Mouse (Mus musculus) midbrain, embryonic 14.5 days (tissue): ENCODE measurements at regions not wholly inside any gene's neighbourhood (a gene's known extent, or its start where the extent isn't known, plus 50 kb on each side); places are given as distances from the start of the nearest gene placed in this dataset.

Source experiments
- ATAC-seq: fragments of 200-750 bp; cut with Nextera tagmentation; 2 replicates; pipeline ENCODE4 v1.8.0; 2017; ENCODE audit warnings: moderate number of reproducible peaks, moderate library complexity; ENCODE audit not compliant: low FRiP score, low TSS enrichment
- DNase-seq: peaks from one replicate; pipeline ENCODE4 v3.0.0-alpha.2; 2015
- H3K27ac ChIP-seq: fragments of 300-500 bp; sonication (generic); replicated peaks from 2 replicates; pipeline ENCODE4 v1.5.1; 2014; ENCODE audit warnings: mild to moderate bottlenecking, low read depth, low read length, moderate library complexity
- H3K27me3 ChIP-seq: fragments of 300-500 bp; sonication (generic); 2 replicates; pipeline ENCODE4 v1.6.1; 2014; ENCODE audit warnings: low read length, control low read depth, mixed read lengths; ENCODE audit not compliant: control insufficient read depth, insufficient read depth
- H3K36me3 ChIP-seq: fragments of 300-500 bp; sonication (generic); 2 replicates; pipeline ENCODE4 v1.6.1; 2014; ENCODE audit warnings: low read length, control low read depth; ENCODE audit not compliant: control insufficient read depth, insufficient read depth
- H3K4me1 ChIP-seq: fragments of 300-500 bp; sonication (generic); 2 replicates; pipeline ENCODE4 v1.6.1; 2014; ENCODE audit warnings: mild to moderate bottlenecking, antibody characterized with exemption, low read length, control low read depth; ENCODE audit not compliant: control insufficient read depth, insufficient read depth
- H3K4me2 ChIP-seq: fragments of 300-500 bp; sonication (generic); 2 replicates; pipeline ENCODE4 v1.6.1; 2014; ENCODE audit warnings: mild to moderate bottlenecking, low read length, moderate library complexity
- H3K4me3 ChIP-seq: fragments of 300-500 bp; sonication (generic); replicated peaks from 2 replicates; pipeline ENCODE4 v1.5.1; 2014; ENCODE audit warnings: low read depth, low read length
- H3K9ac ChIP-seq: fragments of 300-500 bp; sonication (generic); replicated peaks from 2 replicates; pipeline ENCODE4 v1.6.1; 2014; ENCODE audit warnings: mild to moderate bottlenecking, low read length, moderate library complexity
- H3K9me3 ChIP-seq: fragments of 300-500 bp; sonication (generic); 2 replicates; pipeline ENCODE4 v1.6.1; 2016; ENCODE audit warnings: low read length, control low read depth, mixed read lengths; ENCODE audit not compliant: control insufficient read depth
- WGBS: fragments of 180-500 bp; shearing (Covaris S2); extraction: QIAGEN DNeasy Blood & Tissue Kit; methylation state at CpG from one replicate; pipeline ENCODE4 v1.1.7; 2014; 5-methylcytosine and 5-hydroxymethylcytosine counted together

- Histone ChIP-seq H3K36me3 (no peaks in the 10 kb centered on the region), H3K27ac (no peak overlapping the region), H3K4me1 (no peaks in the 10 kb centered on the region), H3K9ac (no peak overlapping the region), H3K4me3 (no peak overlapping the region), H3K9me3 (no peaks in the 10 kb centered on the region), H3K4me2 (no peak overlapping the region), H3K27me3 (no peaks in the 10 kb centered on the region)
- ATAC-seq = no peak
- 90% methylated on average over 3 of the region's 3 CpGs for WGBS
- DNase-seq = no peak
Observed at GRCm38 (mm10) chr12:92723022-92723421, 874.1 kb upstream of the Sel1l start.

- H3K27me3 ChIP-seq = no peaks in the 10 kb centered on the region
Observed at GRCm38 (mm10) chr12:92713415-92713814, 864.5 kb upstream of the Sel1l start.

GRCm38 (mm10) chr12:92708466-92708865 lies 859.5 kb upstream of the Sel1l start:
- H3K27me3 ChIP-seq = no peaks in the 10 kb centered on the region
- no peaks in the 10 kb centered on the region for H3K4me1 ChIP-seq
- no peak overlapping the region for H3K27ac ChIP-seq
- H3K36me3 ChIP-seq = no peaks in the 10 kb centered on the region
- H3K4me3 ChIP-seq = no peak overlapping the region
- ATAC-seq (no peak), DNase-seq (peak; percentile 4)
- H3K4me2 ChIP-seq = no peak overlapping the region
- no peaks in the 10 kb centered on the region for H3K9me3 ChIP-seq
- 48% methylated on average over 3 of the region's 3 CpGs for WGBS
- H3K9ac ChIP-seq = no peak overlapping the region

More at GRCm38 (mm10) chr12:92713415-92713814, 864.5 kb upstream of the Sel1l start:
- no peak overlapping the region for H3K9ac ChIP-seq
- no peaks in the 10 kb centered on the region for H3K36me3 ChIP-seq
- no peaks in the 10 kb centered on the region for H3K4me1 ChIP-seq
- H3K27ac ChIP-seq = no peak overlapping the region
- no peaks in the 10 kb centered on the region for H3K9me3 ChIP-seq
- ATAC-seq = no peak
- WGBS = 95% methylated on average over 16 of the region's 16 CpGs
- no peak overlapping the region for H3K4me2 ChIP-seq
- no peak overlapping the region for H3K4me3 ChIP-seq
- DNase-seq = no peak

GRCm38 (mm10) chr12:92703731-92704130 lies 854.8 kb upstream of the Sel1l start:
- Histone ChIP-seq H3K9me3 (no peaks in the 10 kb centered on the region), H3K27ac (no peak overlapping the region), H3K4me3 (no peak overlapping the region), H3K9ac (no peak overlapping the region), H3K27me3 (no peaks in the 10 kb centered on the region), H3K36me3 (no peaks in the 10 kb centered on the region), H3K4me1 (no peaks in the 10 kb centered on the region), H3K4me2 (no peak overlapping the region)
- DNase-seq = no peak
- no peak for ATAC-seq

GRCm38 (mm10) chr12:92692956-92693355 lies 844.0 kb upstream of the Sel1l start:
- H3K4me1 ChIP-seq = no peaks in the 10 kb centered on the region
- no peaks in the 10 kb centered on the region for H3K27me3 ChIP-seq
- H3K9me3 ChIP-seq = no peaks in the 10 kb centered on the region
- H3K36me3 ChIP-seq = no peaks in the 10 kb centered on the region
- H3K4me3 ChIP-seq = no peak overlapping the region
- WGBS = 81% methylated on average over 1 of the region's 1 CpGs
- no peak overlapping the region for H3K4me2 ChIP-seq
- DNase-seq (no peak), ATAC-seq (no peak)
- no peak overlapping the region for H3K9ac ChIP-seq
- no peak overlapping the region for H3K27ac ChIP-seq

- Histone ChIP-seq H3K36me3 (no peaks in the 10 kb centered on the region), H3K4me3 (no peak overlapping the region), H3K9ac (no peak overlapping the region), H3K27me3 (no peaks in the 10 kb centered on the region), H3K9me3 (no peaks in the 10 kb centered on the region), H3K4me2 (no peak overlapping the region), H3K4me1 (no peaks in the 10 kb centered on the region), H3K27ac (no peak overlapping the region)
- 98% methylated on average over 1 of the region's 1 CpGs for WGBS
- no peak for DNase-seq
- ATAC-seq = no peak
Observed at GRCm38 (mm10) chr12:92672396-92672795, 823.4 kb upstream of the Sel1l start.

GRCm38 (mm10) chr12:92646634-92647033 lies 797.7 kb upstream of the Sel1l start:
- H3K4me1 ChIP-seq = no peaks in the 10 kb centered on the region
- H3K9ac ChIP-seq = no peak overlapping the region
- H3K9me3 ChIP-seq = no peaks in the 10 kb centered on the region
- no peak overlapping the region for H3K27ac ChIP-seq
- no peaks in the 10 kb centered on the region for H3K27me3 ChIP-seq
- H3K4me3 ChIP-seq = no peak overlapping the region
- H3K36me3 ChIP-seq = no peaks in the 10 kb centered on the region
- H3K4me2 ChIP-seq = no peak overlapping the region
- DNase-seq = no peak
- 79% methylated on average over 2 of the region's 2 CpGs for WGBS
- no peak for ATAC-seq

- no peak for ATAC-seq
Observed at GRCm38 (mm10) chr12:92645006-92645624, 796.2 kb upstream of the Sel1l start.

GRCm38 (mm10) chr12:92619120-92619519 lies 770.2 kb upstream of the Sel1l start:
- no peak overlapping the region for H3K4me2 ChIP-seq
- H3K36me3 ChIP-seq = no peaks in the 10 kb centered on the region
- H3K4me3 ChIP-seq = no peak overlapping the region
- no peaks in the 10 kb centered on the region for H3K27me3 ChIP-seq
- no peak overlapping the region for H3K27ac ChIP-seq
- H3K9me3 ChIP-seq = no peaks in the 10 kb centered on the region
- H3K4me1 ChIP-seq = no peaks in the 10 kb centered on the region
- H3K9ac ChIP-seq = no peak overlapping the region
- no peak for ATAC-seq
- DNase-seq = no peak

More at GRCm38 (mm10) chr12:92645006-92645624, 796.2 kb upstream of the Sel1l start:
- WGBS = 79% methylated on average over 4 of the region's 4 CpGs
- H3K4me1 ChIP-seq = no peaks in the 10 kb centered on the region
- no peaks in the 10 kb centered on the region for H3K27me3 ChIP-seq
- H3K36me3 ChIP-seq = no peaks in the 10 kb centered on the region
- DNase-seq = no peak
- no peak overlapping the region for H3K9ac ChIP-seq
- no peak overlapping the region for H3K4me3 ChIP-seq
- H3K4me2 ChIP-seq = no peak overlapping the region
- no peaks in the 10 kb centered on the region for H3K9me3 ChIP-seq
- H3K27ac ChIP-seq = no peak overlapping the region
